Mouse (Mus musculus) erythroblast, adult 5-6 weeks (primary cell): Measurements from ENCODE around the gene Lysmd4. TPM values are rescaled to one million over a fixed set of nuclear protein-coding genes. Genes with fewer than 3 reads are reported as not detected.

Experiments used
- ATAC-seq: replicated peaks from 2 replicates; pipeline ENCODE4 v1.8.0; 2016; ENCODE audit warnings: moderate number of reproducible peaks, mild to moderate bottlenecking, moderate TSS enrichment, inconsistent platforms; ENCODE audit not compliant: poor library complexity, low FRiP score, severe bottlenecking
- total RNA-seq, 2 experiments: library from RNA; stranded (forward) in 1 of 2; stranded (reverse) in 1 of 2; fragments of 150-400 nt in 1 of 2; fragments of 200-764, 138-1000 nt in 1 of 2; gene quantifications; 2 replicates each; pipeline versions ENCODE4 v1.2.3 to v1.2.4; 2015 to 2017; ENCODE audit warnings: low replicate concordance in 2 of 2

Gene Lysmd4
- 6.1 TPM in 1 of 2 replicates, not detected in the other for total RNA-seq (2015; ENCODE audit: low replicate concordance)
- total RNA-seq (2017; ENCODE audit: low replicate concordance), result 2.1 and 2.5 TPM in 2 replicates

DNA sequence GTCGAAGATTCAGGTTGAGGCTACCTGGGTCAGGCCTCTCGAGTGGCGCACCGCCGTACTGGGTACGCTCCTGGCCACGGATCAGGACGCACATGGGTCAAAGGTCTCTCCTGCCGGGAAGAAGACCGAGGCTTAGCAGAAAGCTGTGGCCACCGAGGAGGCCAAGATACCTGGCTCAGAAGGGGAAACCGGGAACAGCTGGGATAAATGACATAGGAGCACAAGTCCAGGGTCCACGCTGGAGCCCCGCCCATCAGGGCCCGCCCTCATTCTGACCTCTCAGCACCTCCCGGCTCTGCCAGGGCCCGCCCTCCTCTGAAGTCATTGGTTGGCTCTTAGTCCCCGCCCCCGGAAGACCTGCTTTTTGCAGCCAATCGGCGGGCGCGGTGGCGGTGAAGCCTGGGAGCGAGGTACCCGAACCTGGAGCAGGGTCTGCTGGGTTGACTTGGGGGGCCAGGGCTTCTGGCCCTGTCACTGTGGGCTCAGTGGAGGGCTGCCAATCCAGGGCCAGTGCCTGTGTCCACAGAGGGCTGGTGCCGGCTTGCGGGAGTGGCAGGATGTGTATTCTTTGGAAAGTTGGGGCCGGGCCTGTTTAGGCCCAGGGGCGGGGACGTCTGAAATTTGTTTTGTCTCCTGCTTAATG, at the start of gene Lysmd4:
TSS of gene Lysmd4 (plus strand) at position 325 of the 643 bp plus-strand sequence.
- peak; percentile 98 for ATAC-seq

GRCm38 (mm10) chr7:67173522-67174195, 48.7 kb upstream of the Lysmd4 start:
- ATAC-seq, result no peak

DNA sequence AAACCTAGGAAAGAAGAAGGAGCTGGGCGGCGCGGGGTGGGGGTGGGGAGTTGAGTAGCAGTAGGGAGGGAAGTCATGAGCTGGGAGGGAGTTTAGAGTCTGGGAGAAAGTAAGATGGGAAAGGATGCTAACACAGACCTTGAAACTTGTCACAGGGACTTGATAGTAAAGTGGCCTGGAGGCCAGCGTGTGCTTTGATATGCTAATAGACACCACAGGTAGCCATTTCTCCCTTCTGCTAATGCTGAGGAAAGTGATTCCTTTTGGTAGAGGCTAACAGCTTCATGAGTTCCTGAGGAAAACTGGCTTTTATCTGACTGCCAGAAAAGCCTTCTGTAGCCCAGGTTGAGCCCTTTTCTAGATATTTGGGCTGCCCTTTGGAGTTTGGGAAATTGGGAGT, 38.6 kb upstream of the Lysmd4 start:
- ATAC-seq, result no peak

GRCm38 (mm10) chr7:67199412-67199811, 22.9 kb upstream of the Lysmd4 start:
- ATAC-seq, result peak; percentile 81

- ATAC-seq, result no peak
Observed at GRCm38 (mm10) chr7:67203625-67204024, 18.7 kb upstream of the Lysmd4 start.

GRCm38 (mm10) chr7:67205734-67206425, 16.5 kb upstream of the Lysmd4 start:
- no peak for ATAC-seq

DNA sequence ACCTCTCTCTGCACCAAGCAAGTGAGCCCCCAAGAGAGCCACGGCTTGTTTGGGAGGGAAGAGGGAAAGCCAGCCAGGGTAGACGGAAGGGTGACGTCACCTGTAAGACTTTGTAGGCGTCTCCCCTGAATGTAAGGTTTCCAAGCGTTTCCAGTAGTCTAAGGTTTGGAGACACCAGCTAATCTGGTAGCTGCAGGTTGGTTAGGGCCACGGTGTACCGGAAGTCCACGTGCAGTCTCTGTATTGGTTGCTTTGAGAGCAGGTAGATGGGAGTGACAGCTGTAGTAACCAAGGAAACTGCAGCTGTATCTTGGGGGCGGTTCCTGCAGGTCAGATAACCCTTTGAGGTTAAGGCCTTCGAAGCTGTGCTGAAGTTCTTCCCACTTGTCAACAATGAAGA, 15.8 kb upstream of the Lysmd4 start:
- ATAC-seq, result no peak

DNA sequence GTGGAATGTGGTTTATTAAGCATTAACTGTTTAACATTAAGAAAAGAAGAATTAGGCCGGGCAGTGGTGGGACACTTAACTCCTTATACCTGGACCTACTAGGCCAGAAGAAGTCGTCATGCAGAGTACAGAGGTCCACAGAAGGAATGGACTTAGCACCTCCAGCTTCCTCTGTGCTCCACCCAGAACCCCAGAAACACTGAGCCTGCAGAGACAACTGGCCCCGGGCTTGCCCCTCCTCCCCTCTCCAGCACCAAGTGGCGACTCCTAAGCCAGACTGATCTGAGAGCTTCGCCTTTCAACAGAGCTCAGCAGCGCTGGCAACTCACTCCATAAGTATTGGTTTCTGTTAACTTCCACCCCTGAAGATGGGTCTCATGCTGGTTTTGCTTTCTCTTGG, 14.6 kb upstream of the Lysmd4 start:
- no peak for ATAC-seq

GRCm38 (mm10) chr7:67208317-67208716, 14.0 kb upstream of the Lysmd4 start:
- ATAC-seq, result no peak

GRCm38 (mm10) chr7:67210004-67210833, 12.1 kb upstream of the Lysmd4 start:
- ATAC-seq, result no peak

GRCm38 (mm10) chr7:67211341-67211740, 11.0 kb upstream of the Lysmd4 start:
- no peak for ATAC-seq

DNA sequence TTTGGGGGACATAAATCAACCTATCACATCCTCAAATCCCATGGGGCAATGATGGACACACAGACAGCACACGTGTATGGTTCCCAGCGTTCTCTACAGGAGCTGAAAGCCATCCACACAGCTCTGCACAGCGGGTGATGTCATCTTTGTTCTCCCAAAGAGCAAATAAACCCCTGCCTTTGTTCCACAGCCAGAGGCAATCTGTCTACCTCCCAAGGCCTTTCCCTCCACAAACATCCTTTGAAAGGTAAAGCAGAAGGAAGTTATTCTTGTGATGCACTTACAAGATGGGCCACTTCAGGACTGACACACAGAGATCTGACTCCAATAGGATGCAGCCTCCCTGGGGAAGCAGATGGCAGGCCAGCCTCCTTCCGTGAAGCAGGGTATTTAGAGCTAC, 10.4 kb upstream of the Lysmd4 start:
- ATAC-seq, result no peak

DNA sequence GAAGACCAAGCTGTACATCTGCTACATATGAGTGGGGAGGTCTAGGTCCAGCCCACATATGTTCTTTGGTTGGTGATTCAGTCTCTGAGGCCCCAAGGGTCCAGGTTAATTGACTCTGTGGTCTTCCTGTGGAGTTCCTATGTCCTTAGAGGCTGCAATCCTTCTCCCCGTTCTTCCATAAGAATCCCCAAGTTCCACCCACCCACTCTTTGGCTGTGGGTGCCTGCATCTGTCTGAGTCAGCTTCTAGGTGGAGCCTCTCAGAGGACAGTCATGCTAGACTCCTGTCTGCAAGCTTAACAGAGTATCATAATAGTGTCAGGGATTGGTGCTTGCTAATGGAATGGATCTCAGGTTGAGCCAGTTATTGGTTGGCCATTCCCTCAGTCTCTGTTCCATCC, 8.8 kb upstream of the Lysmd4 start:
- ATAC-seq, result no peak

DNA sequence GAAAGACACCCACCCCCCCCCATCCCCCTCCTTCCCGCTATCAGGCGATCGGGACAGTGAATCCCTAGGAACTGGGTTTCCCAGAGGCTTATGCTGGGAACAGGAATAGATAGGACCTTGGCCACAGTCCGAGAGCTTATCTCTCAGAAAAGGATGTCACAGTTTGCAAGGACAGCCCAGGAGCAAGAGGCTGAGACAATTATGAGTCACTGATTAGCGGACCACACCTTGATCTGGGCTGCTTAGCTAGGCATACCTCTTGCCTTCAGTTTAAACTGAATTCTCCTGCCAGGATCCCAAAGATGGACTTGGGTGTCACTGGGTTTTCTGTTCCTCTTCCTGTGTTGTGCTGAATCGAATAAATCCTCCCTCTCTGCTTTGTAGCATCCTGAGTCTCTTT, 6.0 kb upstream of the Lysmd4 start:
- ATAC-seq, result no peak

DNA sequence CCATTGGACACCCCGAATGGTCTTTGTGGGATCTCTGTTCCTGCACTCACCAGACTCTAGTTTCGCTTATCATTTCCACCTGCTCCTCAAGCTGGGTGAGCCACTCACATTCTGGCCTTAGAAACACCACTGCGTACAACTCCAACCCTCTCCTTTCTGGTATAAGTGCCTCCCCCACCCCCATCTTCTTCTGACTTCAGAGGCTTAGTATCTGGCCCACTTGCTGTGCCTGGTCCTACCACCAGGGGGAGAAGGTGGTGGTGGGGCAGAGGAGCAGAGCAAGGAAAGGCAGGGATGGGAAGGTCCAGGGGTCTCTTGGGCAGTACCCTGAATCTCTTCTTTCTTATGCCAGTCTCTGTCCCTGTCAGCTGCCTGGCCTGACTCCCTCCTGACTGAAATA, 5.3 kb upstream of the Lysmd4 start:
- ATAC-seq, result peak; percentile 73

DNA sequence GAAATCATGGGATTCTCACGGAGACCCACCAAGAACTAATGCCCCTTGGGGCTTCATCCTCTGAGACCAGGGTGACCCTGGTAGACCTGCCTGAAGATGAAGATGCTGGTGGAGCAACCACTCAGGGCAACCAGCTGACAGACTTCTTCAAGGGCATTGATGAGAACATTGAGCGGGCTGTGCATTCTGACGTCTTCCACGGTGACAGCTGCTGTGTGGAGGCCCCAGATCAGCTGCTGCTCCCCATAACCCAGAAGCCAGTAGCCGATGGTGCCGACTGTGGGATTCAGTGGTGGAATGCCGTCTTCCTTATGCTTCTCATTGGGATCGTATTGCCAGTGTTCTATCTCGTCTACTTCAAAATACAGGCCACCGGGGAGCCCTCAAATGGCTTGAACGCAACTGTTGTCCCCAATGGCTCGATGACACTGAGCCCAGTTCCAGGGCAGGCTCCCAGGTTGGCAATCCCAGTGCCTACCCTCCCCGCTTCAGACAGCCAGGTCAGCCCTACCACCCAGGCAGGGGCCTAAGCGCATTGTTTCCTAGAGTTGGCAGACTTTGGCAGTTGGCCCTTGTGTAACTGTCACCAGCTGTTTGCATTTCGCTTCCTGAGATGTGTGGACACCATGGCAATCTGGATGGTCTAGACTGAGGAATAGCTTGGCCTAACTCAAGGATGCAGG, 3.7 kb downstream of the Lysmd4 start:
- no peak for ATAC-seq

DNA sequence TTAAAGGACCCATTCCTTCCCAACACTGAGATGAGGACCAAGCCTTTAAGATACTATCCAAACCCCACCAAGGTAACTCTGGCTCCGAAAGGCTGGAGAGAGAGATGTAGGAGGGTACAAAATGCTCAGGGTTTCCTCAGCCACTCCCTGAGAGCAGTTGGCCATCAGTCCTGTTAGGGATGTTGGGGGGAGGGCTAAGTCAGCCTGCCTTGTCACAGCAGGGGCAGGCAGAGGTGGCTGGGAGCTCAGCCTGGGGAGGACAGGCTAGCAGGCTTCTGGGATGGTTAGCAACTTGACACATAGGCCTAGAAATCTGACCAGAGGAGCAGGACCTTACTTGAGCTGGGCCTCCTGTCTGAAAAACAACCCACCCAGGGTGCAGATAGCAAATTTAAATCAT, 5.2 kb downstream of the Lysmd4 start:
- no peak for ATAC-seq

DNA sequence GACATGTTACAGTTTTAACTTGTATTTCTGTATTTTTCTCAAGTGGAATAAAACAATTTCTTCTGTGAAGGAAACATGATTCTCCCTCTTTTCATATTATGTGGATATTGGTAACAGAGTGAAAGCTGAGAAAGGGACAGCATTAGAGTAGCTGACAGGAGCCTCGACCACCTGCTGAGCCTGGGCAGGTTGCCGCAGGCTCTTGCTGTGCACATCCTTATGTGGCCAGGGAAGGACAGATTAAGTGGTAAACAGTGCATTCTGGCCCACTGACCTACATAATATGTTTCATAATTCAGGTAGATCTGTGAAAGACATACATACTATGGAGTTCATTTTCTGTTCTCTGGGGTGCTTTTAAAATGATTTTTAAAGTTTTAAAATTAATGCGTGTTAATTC, 6.0 kb downstream of the Lysmd4 start:
- no peak for ATAC-seq

DNA sequence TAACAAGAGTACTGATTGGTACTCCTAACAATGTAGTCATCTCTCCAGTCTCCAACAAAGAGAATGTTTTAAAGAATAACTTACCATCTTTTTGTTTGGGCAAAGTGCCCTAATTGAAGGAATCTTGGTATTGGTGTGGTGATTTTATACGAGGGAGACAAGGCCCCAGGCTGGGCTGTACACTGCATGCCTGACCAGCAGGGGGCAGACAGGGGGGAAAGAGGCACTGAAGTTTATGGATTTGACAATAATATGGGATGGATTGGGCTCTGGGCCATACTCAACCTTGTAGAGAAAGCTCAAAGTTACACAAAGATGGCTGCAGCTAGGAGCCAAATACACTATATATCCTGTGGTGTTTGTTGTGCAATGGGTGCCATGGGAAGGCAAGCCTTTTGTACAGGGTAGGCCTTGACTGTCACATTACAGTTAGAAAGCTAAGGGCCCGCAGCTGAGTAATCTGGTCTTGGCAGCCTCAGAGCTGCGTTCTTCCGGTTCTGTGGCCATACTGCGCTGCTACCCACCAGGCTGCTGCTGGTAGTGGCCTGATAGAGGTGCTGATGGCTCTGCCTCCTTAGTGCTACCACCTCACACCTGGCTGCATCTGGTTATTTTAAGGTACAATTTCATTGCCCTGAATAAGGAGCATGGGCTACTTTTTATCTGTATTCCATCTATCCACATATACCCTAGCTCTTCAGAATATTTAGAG, 6.7 kb downstream of the Lysmd4 start:
- ATAC-seq, result peak; percentile 63
